Mouse (Mus musculus) layer of hippocampus, adult 18-20 months (tissue): Measurements from ENCODE around the gene Hps1. TPM values are rescaled to one million over a fixed set of nuclear protein-coding genes. Genes with fewer than 3 reads are reported as not detected.

Source experiments
- DNase-seq, 2 experiments: peaks; one replicate each; pipeline ENCODE4 v3.0.0; 2022; ENCODE audit warnings: low spot score in 2 of 2
- total RNA-seq, 2 experiments: library from RNA; stranded (reverse); gene quantifications; 2 replicates each; pipeline ENCODE4 v1.2.3; 2021

The Hps1 gene
- total RNA-seq, 2 experiments from 2014 or later: 12.8 to 13.9 TPM

DNA sequence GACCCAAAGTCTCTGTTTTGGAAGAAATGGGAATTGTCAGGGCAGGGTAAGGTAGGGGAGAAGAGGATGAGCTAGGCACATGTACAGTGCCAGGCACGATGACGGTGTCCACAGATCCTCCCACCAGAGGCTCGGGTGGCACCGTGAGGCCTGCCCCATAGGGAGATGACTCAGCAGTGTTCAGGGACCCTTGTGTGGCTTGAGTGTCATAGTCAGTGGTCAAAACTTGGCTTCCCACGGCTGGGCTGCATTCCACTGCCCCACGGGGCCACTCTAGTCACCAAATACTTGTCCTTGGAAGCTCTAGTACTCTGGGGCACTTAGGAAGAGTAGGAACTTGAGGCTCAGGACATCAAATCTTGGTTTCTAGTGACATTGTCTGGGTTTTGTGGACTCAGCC, 23.1 kb downstream of the Hps1 start:
- DNase-seq: no peak

DNA sequence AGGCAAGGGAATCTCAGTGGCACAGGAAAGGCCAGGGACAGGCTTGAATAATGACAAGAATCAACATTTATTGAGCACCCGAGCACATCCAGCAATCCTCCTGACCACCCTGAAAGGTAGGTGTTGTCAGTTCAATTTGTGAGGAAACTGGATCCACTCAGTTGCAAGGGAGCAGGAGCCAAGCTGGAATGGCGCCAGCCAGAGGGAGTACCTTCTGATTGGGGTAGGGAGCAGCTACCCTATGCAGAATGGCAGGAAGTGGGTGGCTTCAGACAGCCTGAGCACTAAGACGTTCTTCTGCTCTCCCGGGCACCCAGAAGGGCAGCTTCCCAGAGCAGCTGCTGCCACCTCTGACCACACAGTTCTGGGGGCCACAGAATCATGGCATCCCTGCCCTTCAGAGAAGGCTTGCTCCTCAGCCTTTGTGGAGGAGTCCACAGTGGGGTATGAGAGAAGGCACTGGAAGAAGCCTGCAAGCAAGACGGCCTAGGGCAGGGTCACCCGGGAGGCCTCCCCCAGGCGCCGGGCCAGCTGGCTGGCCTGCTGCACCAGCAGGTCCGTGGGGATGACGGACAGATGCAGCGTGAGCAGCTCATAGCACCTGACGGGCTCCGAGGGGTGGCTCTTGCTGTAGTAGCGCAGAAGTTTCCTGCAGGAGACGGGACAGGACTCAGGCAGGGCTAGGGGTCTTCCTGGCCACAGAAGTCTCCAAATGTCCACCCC, 24.5 kb downstream of the Hps1 start:
- DNase-seq: no peak

DNA sequence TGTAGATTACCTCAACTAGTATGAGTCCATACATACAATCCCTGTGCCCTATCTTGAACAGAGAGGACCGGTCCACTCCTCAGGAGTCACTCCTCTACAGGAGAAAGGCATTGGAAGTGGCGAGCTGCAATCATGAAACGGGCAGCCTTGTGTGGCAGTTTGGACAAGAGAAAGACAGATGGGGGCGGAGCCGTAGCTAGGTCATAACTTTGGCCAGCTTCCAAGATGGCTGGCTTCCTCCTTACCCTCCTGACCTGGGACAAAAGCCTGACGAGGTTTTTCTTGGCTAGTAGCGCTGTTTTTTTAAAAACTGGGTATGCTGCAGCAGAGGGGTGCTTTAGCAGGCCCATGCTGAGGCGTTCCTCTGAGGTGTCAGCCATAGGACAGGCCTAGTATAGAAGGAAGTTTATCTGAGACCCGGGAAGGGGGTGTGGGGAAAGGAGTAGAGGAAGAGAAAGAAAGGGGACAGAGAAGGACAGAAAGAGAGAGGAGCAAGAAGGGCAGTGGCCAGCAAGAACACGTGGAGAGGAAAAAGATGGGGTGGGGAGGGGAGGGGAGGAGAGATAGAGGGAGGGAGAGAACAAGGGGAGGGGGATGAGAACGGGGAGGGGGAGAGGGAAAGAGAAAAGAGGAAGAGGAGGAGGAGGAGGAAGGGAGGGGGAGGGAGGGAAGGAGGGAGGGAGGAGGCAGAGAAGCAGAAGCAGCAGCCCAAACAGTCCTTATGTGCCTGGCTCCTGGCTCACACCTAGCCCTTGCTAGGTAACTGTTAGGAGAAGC, 26.4 kb downstream of the Hps1 start:
- DNase-seq: peak in 1 of 2 experiments; percentile 24

DNA sequence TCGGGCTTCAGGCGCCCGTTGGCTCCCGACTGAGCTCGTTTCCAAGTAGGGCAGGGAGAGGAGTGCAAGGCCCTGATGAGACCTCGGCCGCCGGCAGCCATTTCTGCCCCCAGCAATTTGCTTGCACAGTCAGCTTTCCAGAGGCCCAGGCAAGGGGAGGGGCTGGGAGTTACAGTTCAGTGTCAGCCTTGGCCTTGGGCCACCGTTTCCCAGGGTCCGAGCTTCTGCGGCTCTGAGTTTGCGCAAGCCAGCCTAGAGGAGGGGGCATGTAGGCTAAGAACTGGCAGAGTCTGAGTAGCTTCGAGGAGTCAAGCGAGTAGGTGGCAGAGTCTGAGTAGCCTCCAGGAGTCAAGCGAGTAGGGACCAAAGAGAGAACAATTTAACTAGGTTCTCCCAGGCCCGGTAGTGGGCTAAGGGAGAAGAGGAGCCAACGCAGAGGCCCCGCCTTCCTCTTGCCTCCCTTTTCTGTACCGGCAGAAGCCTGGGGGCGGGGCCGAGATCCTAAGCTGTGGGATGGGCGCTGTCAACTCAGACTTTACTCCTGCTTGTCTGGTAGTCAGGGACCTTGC, 27.3 kb downstream of the Hps1 start, which contains the start of gene Pyroxd2:
TSS of gene Pyroxd2 (minus strand) at position 413 of the 569 bp plus-strand sequence.
- peak; percentile 38 to 52 for DNase-seq

DNA sequence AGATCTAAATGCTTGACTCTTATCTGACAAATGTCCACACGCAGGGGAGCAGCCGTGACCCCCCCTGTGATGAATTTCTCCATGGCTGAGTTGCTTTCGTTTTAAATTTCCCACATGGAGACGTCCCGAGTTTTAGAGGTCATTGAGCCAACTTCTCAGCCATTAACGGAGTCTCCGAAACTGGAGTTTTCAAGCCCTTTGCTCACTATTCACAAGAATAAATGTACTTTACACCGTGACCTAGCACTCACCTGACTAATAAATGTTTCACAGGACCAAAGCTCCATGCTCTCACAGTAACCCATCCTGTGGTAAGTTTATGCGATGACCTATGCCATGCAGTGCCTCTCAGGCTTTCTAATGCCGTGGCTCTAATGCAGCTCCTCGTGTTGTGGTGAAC, 29.6 kb downstream of the Hps1 start:
- no peak for DNase-seq

DNA sequence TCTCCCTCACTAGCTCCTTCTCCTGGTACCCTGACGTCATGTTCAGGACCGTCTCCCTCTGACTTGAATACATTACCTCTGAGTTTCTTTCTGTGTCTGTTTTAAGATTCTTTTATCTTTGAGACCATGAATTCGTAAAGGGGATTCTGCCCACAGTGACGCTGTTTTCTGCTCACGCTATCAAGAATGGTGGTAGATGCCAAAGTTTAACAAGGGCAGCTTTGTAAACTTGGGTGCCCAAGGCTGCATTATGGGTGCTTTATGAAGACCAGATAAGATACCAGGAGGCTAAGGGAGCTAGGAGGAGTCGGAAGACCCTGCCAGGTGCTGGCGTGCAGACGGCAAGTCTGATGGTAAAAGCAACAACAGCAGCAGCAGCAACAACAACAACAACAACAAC, 33.1 kb downstream of the Hps1 start:
- no peak for DNase-seq

DNA sequence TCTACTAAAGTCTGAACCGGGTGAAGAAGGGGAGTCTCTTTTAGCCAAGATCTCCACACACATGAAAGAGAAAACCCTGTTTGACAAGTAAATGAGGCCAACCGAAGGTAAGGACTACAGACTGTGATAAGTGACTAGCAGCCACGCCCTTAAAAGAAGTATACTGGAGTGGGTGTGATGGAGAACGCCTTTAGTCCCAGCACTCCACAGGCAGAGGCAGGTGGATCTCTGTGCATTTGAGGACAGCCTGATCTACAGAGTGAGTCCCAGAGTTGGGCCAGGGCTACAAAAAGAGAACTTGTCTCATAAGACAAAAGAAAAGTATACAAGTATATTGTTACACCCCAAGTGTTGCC, 33.9 kb downstream of the Hps1 start:
- no peak for DNase-seq

DNA sequence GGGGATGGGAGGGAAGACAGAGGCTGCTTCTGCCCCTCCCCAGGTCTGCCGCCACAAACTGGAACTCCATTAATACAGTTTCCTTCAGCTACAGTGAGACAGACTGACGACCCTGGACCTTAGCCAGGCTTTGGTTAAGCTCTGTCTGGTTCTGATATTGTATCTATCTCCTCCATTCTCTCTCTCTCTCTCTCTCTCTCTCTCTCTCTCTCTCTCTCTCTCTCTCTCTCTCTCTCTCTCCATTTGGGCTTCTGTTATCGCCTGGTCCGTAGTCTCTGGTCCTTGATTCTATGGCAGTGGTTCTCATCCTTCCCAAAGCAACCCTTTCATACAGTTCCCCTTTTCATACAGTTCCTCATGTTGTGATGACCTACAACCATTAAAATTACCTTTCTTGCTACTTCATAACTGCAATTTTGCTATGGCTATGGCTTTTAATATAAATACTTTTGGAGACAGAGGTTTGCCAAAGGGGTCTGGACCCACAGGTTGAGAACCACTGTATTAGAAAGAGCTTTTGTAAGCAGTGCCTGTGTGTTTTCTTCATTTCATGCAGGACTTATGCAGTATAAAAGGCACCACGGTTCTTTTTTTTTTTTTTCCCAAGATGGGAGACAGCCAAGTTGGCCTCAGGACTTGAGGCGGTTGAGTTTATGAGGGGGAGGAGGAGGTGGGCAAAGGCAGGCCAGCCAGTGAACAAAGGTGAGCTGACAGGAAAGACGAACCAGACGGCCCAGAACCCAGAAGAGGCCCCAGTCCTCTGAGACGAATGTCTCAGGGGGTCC, 34.5 kb downstream of the Hps1 start:
- DNase-seq: no peak

DNA sequence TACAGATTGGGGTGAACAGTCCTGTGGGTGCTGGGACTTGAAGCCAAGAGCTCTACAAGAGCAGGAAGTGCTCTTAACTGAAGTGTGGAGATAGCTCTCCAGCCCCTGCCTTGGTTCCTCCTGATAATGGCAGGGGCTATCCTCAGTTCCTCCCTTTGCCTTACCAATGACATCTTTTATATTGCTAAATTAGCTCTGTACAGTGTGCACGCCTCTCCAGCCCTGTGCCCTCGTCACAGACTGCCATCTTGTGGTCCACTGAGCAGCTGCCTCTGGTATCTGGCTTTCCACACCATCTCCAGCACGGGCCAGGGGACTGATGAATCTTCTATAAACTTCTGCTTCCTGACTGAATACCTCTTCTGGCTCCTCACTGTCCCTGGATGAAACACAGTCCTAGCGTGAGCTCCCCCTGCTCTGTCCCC, 35.6 kb downstream of the Hps1 start:
- DNase-seq: peak; percentile 56 to 78

DNA sequence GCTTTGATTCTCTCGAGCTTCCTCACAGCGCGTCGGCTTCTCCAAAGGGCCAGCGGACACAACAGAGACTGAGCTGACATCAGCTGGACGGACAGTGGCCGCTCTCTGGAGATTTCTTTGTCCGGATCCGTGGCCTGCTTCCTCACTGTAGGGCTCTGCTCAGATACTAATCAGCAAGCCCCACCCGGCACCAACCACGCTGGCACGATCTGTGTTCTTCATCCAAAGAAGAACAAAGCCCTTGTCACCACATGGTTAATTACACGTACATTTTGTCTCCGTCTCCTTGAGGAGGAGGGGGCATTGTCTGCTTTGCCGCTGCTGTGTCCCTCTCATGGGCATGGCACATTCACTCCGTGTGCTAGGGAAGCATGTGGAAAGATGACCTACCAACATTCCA, 36.5 kb downstream of the Hps1 start:
- no peak for DNase-seq

DNA sequence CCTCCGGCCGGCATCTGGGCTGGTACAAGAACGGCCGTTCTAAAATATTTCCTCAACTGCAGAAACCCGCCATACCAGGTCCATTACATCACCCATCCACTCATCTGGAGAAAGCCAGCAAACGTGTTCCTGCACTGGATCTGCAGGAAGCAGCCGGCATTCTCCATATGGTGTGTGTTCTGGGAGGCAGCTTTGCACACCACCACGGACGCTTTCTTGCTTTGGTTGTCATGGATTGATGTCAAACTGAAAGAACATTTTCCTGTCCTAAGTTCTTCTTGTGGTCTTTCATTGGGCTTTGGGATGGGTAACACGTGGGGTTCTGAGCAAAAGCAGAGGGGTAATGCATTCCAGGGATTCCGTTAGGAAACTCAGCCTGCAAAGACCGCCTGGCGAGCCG, 37.9 kb downstream of the Hps1 start:
- peak; percentile 44 to 64 for DNase-seq

DNA sequence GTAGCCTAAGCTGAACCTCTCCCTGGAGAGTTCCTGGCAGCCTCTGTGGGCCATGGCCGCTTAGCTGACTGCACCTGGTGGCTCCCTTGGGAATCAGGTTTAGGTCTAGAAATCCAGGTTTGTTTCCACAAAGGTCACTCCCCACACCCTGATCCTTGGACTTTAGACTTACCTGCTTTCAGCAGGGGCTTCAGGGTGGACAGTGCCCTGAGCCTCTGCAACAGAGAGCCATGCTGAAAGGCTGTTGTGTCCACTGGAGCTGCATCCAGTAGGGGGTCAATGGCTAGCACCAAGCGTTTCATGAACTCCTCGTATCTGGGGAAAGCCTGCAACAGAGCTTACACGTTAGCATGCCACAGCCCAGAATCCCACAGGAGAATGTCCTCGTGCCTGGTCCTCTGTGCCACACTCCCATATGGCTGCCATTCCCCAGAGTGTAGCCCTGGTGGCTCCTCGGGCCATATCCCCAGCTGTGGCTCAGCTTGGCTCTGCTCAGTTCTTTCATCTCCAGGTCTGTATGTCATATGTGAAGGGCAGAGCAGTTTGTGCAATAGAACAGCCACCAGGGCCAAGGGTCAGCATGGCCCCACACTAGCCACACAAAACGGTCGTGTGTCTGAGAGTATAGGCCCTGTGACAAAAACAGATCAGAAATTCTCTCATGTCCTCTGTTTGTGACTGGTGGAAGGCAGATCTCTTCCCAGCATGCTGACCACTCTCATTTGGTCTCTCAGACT, 39.4 kb downstream of the Hps1 start:
- no peak for DNase-seq

DNA sequence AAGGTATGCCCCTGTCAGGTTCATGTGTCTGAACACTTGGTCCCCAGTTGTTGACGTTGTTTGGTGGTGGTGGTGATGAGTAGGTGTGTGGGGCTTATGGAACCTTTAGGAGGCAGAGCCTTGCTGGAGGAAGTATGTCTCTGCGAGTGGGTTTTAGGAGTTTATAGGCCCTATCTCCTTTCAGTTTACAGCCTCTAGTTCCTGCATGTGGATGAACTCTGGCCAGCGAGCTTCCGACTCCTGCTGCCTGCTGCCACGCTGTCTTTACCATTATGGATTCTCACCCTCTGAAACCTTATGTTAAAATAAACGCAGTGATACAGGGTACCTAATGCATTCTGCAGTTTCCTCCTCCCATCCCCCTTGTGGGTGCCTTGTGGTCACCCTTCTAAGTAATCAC, 40.0 kb downstream of the Hps1 start:
- DNase-seq: no peak

DNA sequence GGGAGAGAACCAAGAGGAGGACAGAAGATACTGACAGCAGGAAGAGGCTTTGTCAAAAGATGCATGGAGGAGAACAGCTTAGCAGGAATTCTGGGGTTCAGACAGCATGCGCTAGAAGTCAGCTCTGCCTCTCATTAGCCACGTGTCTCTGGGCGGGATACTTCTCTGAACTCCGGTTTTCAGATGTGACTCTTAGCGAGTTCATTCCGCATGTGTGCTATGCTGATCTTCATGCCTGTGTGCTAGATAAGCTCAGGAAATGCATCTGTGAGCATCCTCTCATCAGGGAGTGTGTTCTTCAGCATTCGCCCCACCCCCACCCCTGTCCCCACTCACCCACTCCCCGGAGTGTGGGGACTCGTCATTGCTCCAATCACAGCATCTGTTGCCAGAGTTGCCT, 42.0 kb downstream of the Hps1 start:
- DNase-seq: no peak

DNA sequence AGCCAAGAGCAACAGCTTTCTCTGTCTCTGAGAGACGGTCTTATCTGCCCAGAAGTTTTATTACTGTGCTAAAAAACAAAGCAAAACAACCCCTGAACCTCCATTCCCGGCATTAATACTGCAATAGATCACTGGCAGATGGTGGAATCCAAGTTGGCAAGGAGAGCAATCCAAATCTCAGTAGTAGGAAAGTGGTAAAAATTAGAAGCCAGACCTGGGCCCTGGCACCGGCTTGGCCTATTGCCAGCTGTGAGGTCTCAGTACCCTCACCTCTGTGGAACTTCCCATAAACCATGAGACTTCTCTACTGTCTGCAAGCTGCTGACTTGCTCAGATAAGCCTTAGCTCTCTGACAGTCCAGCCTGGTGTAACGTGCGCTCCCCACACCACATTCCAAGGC, 44.8 kb downstream of the Hps1 start:
- DNase-seq: peak in 1 of 2 experiments; percentile 47

DNA sequence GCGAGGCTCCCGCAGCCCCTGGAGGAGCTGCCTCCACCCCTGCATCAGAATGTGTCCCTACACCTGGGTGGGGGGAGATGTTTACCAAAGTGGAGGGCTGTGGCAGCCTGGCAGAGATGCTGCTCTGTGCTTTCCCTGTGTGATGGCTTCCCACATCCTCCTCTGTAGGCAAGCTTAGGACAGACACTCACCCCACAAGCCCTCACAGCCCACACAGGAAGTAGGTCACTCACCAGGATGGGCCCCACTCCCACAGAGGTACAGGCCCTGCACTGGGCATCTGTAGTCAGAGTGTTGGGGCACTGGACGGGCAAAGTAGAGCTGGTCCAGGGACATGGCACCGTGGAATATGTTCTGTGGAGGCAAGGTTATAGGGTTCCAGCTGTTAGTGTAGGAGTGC, 52.4 kb downstream of the Hps1 start:
- DNase-seq: no peak

DNA sequence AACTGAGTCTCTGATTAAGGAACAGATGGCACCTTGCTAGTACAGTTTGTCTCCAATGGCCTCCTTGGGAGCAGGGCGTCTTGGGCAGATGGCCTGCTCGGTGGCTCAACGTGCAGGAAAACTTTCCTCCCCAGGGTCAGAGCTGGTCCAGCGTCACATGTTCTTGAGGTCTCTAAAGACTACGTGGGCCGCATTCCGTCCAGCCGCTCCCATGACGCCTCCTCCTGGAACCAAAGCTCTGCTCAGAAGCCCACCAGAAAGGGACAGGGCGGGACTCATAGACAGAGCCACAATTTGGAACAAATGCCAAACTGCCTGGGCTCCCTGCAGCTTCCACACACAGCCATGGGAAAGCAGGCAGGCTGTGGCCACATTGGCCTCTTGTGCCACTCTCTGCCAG, 53.0 kb downstream of the Hps1 start:
- no peak for DNase-seq

DNA sequence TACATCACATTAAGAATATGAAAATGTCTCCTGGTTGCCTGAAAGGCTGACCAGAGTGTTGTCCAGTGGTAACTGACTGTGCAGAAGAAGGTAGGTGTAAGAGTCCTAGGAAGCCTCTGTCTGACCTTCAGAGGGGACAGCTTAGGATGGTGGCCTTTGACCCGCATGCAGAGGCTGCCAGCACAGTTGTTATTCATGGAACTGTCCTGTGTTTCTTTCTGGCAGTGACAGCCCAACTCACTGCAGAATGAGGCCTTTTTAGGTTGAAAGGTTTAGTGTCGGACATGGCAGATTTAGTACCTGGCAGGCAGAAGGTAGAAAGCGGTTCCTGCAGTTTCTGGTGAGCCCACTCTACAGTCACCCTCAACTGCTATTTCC, 53.8 kb downstream of the Hps1 start:
- DNase-seq: no peak

DNA sequence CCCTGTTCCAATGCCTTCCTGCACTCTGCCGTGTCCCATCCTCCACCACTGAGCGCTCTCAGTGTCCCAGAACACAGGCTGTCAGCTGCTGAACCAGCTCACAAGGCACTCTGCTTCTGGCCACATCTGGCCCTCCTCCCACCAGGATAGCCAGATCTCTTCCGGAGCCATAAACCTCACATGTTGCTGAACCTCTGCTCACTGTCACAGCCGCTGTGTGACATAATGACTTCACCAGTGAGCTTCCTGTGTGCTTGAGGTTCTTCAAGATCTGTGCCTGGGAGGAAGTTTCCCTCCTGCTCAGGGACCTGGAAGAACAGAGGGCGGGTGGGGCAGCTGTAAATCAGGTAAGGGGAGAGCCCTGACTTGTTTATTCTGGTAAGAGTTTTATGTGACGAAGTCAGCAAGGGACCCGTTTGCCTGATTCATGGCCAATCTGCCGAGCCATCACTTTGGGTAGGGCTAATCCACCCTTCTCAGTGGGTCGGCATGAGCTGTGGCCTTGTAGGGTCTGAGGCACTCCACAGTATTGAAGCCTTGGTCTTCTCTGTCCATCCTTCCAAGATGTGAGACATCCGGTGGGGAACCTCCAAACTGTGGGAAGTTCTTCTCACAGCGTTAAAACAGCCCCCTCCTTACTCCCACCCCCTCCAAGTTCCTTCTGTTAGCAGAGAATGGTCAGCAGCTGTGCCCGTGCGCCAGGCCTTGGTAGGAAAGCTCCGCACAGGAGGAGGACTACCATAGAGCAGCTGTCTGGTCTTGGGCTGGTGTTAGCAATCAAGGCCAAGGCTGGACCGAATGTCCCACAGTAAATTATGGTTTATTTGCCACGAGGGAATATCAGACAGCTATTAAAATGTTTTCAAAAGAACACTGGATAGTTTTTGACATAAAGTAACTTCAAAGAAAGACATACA, 54.5 kb downstream of the Hps1 start:
- no peak for DNase-seq

DNA sequence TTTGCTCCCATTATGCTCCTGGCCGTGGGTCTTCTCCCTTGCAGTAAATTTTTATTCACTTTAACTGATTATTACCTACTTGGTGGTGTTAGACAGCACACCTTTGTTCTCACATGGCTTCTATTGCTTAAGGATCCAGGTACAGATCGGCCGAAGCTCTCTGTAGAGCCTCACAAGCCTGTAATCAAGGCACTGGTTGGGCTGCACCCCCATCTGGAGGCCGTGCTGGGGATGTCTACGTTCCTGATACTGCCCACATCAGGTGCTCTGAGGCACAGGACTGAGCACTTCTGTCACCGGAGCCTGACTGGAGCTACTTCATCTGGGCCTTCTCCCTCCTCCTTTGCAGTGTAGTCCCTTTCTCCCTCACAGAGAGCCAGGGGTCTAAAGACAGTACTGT, 56.5 kb downstream of the Hps1 start:
- DNase-seq: no peak
